Mouse (Mus musculus) effector memory CD4-positive, alpha-beta T cell, adult 5 months (primary cell): ENCODE measurements around the gene Olfr1359. TPM values are rescaled to one million over a fixed set of nuclear protein-coding genes. Genes with fewer than 3 reads are reported as not detected.

Experiments
- polyA plus RNA-seq: library from polyadenylated mRNA; unstranded; fragments of 100-300 nt; shearing (Covaris generic); gene quantifications from one replicate; pipeline ENCODE4 v1.2.1, GENCODE M21; 2017

Gene Olfr1359
- polyA plus RNA-seq: not detected

DNA sequence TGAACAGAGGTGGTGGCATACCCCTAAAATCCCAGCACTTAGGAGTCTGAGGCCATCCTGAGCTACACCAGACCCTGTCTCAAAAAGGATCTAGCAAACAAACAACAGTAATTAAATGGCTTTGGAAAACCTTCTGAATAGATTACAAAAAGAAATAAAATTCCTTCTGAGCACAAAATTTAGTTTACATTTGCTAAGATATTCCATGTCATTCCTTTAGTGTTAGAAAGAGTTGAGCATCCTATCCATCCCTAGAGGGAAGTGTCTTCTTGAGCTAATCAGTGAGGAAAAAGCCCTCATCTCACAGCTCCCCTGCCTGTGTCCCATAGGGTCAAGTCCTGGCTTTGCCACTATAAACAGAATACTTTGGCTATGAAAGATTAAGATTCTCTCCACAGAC, at the start of gene Olfr1359:
Gene Olfr1359 (plus strand): TSS at position 301 of the 400 bp plus-strand sequence.

DNA sequence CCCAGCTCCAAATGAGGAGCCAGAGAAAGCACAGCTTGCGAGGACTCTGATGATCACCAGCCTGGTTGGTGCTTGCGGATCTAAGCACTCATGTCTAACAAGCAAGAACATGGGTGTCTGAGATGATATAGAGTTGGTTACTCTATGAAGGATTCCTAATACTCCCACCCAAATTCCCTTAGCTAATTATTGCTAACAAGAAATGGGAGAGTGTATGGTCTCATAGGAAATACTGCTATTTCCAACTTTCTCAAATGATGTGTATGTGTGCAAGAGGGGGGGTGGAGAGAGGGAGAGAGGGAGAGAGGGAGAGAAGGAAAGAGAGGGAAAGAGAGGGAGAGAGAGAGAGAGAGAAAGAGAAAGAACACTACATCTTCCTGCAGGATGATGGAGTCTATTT, 34.6 kb upstream of the Olfr1359 start, which contains the start of gene Olfr1361:
Gene Olfr1361 (minus strand): TSS at position 101 of the 400 bp plus-strand sequence.

DNA sequence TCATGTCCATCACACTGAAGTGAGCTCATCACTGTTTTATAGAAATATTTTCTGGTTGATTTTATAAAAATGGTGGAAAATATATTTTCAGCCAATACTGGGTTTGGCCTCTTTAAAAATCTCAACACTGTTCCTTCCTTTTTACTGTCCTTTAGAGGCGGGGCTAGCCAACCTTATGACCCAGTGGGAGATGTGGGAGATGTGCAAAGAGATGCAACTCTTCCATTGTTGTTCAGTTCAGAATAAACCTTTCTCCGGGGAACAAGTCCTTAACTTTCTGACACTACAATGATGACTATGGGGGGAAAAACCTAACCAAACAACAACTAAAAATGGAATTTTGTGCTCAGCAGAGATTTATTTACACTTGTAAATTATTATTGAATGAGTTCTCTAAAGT, 20.6 kb upstream of the Olfr1359 start, which contains the start of gene Olfr1360:
Gene Olfr1360 (minus strand): TSS at position 101 of the 400 bp plus-strand sequence.

DNA sequence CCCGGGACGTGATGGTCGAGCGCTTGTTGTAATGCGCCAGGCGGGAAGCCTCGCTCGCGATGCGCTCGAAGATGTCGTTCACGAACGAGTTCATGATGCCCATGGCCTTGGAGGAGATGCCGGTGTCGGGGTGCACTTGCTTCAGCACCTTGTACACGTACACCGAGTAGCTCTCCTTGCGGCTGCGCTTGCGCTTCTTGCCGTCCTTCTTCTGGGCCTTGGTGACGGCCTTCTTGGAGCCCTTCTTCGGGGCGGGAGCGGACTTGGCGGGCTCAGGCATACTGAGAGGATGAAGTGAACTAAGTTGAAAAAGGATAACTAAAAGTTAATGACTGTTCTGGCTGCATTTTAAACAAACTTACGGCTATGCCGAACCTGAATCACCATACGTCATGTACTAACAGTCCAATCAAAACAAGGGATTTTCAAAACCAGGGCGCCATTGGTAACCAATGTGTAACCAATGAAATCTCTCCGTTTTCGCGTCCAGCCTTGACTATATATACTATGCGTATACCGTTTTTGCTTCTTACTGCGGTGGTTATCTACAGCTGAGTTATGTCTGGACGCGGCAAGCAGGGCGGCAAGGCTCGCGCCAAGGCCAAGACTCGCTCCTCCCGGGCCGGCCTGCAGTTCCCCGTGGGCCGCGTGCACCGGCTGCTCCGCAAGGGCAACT, 18.1 kb downstream of the Olfr1359 start, which contains the start of the genes Hist1h2bl and Hist1h2ai:
Gene Hist1h2bl (minus strand): TSS at position 280 of the 676 bp plus-strand sequence.
Gene Hist1h2ai (plus strand): TSS at position 559 of the 676 bp plus-strand sequence.

DNA sequence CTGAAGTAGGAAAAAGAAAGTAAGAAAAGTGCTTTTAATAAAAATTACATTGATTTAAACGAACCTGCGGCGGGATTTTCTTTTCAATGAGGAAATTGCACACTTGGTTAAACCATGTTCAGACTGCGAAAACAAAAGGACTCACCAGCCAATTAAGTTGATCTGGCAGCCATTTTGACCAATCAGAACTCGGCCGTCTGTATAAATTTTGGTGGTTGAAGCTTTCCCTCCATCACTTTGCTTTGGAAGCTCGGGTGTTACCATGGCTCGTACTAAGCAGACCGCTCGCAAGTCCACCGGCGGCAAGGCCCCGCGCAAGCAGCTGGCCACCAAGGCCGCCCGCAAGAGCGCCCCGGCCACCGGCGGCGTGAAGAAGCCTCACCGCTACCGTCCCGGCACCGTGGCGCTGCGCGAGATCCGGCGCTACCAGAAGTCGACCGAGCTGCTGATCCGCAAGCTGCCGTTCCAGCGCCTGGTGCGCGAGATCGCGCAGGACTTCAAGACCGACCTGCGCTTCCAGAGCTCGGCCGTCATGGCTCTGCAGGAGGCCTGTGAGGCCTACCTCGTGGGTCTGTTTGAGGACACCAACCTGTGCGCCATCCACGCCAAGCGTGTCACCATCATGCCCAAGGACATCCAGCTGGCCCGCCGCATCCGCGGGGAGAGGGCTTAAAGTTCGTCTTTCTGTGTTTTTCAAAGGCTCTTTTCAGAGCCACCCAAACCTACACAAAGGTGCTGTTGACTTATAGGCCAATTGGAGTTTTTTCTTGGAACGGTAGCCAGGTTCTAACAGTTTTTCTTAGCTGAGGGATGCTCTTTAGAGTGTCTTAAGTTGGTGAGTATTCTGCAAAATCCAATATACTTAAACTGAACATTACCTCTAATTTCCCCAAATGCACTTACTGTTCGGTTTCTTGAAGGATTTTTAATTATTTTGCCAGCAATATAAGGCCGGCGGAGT, 19.8 kb downstream of the Olfr1359 start, which contains the start of gene Hist1h3h:
Gene Hist1h3h (plus strand): TSS at position 263 of the 961 bp plus-strand sequence.

DNA sequence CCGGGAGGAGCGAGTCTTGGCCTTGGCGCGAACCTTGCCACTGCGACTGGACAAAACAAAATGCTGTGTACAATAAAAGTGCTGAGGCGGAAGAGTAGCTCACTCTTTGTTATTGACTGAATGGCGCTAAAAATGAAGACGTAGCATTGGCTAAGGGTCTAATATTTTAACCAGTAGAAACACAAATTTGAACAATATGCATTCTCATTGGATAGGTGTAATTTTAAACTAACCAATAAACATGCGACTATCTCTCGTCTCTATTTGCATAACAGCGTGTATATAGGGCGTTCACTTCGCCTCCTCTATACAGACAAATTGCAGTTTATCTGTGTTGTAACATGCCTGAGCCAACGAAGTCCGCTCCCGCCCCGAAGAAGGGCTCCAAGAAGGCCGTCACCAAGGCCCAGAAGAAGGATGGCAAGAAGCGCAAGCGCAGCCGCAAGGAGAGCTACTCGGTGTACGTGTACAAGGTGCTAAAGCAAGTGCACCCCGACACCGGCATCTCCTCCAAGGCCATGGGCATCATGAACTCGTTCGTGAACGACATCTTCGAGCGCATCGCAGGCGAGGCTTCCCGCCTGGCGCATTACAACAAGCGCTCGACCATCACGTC, 24.0 kb downstream of the Olfr1359 start, which contains the start of gene Hist1h2bm:
Gene Hist1h2bm (plus strand): TSS at position 288 of the 616 bp plus-strand sequence.

DNA sequence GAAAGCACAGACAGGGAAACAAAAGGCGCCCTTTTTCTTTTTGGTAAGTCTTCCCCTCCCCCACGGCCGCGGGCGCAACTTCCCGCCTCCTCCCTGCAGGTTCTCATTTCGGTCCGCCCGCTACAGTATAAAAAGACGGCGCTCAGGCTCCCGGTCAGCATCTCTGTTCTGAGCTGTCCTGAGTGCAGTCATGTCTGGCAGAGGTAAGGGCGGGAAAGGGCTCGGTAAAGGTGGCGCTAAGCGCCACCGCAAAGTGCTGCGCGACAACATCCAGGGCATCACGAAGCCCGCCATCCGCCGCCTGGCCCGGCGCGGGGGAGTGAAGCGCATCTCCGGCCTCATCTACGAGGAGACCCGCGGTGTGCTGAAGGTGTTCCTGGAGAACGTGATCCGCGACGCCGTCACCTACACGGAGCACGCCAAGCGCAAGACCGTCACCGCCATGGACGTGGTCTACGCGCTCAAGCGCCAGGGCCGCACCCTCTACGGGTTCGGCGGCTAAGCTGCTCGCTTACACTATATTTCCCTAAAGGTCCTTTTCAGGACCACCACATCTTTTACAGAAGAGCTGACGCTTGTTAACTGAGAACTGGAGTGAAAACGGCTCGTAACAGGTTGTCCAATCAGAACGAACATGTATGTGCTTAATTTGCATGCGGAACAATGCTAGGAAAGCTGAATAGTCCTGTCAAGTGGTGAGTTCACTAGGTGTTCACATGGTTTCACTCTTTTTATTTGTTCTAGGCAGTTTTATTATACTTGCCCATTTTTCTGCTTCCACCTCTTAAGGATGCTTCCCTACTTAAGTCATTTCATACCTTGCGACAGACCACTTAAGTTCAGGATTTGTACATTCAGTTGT, 37.2 kb downstream of the Olfr1359 start, which contains the start of gene Hist1h4j:
Gene Hist1h4j (plus strand): TSS at position 159 of the 862 bp plus-strand sequence.

DNA sequence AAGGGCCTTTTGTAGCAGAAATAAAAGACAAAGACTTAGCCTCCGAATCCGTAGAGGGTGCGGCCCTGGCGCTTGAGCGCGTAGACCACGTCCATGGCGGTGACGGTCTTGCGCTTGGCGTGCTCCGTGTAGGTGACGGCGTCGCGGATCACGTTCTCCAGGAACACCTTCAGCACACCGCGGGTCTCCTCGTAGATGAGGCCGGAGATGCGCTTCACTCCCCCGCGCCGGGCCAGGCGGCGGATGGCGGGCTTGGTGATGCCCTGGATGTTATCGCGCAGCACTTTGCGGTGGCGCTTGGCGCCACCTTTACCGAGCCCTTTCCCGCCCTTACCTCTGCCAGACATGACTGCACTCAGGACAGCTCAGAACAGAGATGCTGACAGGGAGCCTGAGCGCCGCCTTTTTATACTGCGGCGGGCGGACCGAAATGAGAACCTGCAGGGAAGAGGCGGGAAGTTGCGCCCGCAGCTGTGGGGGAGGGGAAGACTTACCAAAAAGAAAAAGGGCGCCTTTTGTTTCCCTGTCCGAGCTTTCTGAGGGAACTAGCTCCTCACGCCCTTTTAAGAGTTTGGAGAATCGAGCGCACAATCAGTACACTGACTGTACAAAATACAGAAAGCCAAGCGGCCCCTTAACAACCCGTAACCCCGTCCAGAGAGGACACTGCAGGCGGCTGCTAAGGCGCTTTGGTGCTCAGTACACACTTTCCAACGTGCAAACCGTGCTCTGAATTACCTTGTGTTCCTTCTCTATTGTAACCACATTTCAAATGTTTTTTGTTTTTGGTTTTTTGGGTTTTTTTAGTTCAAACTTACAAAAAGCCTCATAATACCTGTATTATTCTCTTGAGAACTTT, 52.5 kb downstream of the Olfr1359 start, which contains the start of gene Hist1h4k:
Gene Hist1h4k (minus strand): TSS at position 347 of the 859 bp plus-strand sequence.

DNA sequence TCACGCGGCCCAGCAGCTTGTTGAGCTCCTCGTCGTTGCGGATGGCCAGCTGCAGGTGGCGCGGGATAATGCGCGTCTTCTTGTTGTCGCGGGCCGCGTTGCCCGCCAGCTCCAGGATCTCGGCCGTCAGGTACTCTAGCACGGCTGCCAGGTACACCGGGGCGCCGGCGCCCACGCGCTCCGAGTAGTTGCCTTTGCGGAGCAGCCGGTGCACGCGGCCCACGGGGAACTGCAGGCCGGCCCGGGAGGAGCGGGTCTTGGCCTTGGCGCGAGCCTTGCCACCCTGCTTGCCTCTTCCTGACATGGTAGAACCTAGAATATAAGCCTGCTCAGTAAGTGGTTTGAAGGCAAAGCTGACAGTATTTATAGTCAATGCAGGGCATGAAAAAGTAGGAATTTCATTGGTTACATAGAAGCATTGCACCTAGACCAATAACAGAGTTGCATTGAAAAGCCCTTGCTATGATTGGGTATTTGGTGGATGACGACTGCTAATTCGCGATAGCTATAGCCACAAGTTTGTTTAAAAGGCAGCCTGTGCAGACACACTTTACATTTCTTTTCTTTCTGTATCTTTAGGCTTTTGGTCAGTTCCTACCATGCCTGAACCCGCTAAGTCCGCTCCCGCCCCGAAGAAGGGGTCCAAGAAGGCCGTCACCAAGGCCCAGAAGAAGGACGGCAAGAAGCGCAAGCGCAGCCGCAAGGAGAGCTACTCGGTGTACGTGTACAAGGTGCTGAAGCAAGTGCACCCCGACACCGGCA, 55.8 kb downstream of the Olfr1359 start, which contains the start of the genes Hist1h2ak and Hist1h2bn:
Gene Hist1h2ak (minus strand): TSS at position 304 of the 762 bp plus-strand sequence.
Gene Hist1h2bn (plus strand): TSS at position 600 of the 762 bp plus-strand sequence.

Other genes with a start within 250 kb of the Olfr1359 start
- 7.0 TPM for gene Zscan26, start 244.4 kb upstream of the Olfr1359 start, polyA plus RNA-seq
- gene Nkapl, start 229.6 kb upstream of the Olfr1359 start, polyA plus RNA-seq: not detected
- gene Zkscan4, start 219.2 kb upstream of the Olfr1359 start, polyA plus RNA-seq: not detected
- gene Gm10065, start 218.7 kb upstream of the Olfr1359 start, polyA plus RNA-seq: not detected
- gene AK157302, start 202.9 kb upstream of the Olfr1359 start, polyA plus RNA-seq: 0.20 TPM
- gene Gm11273, start 196.7 kb upstream of the Olfr1359 start, polyA plus RNA-seq: 5.8 TPM
- 3.2 TPM for gene Zkscan8, start 167.0 kb upstream of the Olfr1359 start, polyA plus RNA-seq
- gene Olfr1366, start 155.3 kb upstream of the Olfr1359 start, polyA plus RNA-seq: not detected
- gene Olfr1535, start 138.2 kb upstream of the Olfr1359 start, polyA plus RNA-seq: not detected
- gene Olfr1364, start 116.4 kb upstream of the Olfr1359 start, polyA plus RNA-seq: not detected
- not detected for gene Olfr1362, start 84.1 kb upstream of the Olfr1359 start, polyA plus RNA-seq
- gene Olfr11, start 55.6 kb upstream of the Olfr1359 start, polyA plus RNA-seq: not detected
- not detected for gene Olfr1361, start 34.7 kb upstream of the Olfr1359 start, polyA plus RNA-seq
- not detected for gene Olfr1360, start 20.7 kb upstream of the Olfr1359 start, polyA plus RNA-seq
- gene Hist1h2bl, start 18.0 kb downstream of the Olfr1359 start, polyA plus RNA-seq: not detected
- not detected for gene Hist1h2ai, start 18.3 kb downstream of the Olfr1359 start, polyA plus RNA-seq
- gene Hist1h3h, start 19.5 kb downstream of the Olfr1359 start, polyA plus RNA-seq: not detected
- not detected for gene Hist1h2bm, start 23.9 kb downstream of the Olfr1359 start, polyA plus RNA-seq
- not detected for gene Hist1h4j, start 37.0 kb downstream of the Olfr1359 start, polyA plus RNA-seq
- not detected for gene Hist1h4k, start 52.4 kb downstream of the Olfr1359 start, polyA plus RNA-seq
- not detected for gene Hist1h2ak, start 55.7 kb downstream of the Olfr1359 start, polyA plus RNA-seq
- gene Hist1h2bn, start 56.0 kb downstream of the Olfr1359 start, polyA plus RNA-seq: 1.1 TPM
- gene Hist1h1b, start 82.5 kb downstream of the Olfr1359 start, polyA plus RNA-seq: 0.70 TPM
- gene Hist1h3i, start 85.3 kb downstream of the Olfr1359 start, polyA plus RNA-seq: 2.5 TPM
- gene Hist1h2an, start 89.1 kb downstream of the Olfr1359 start, polyA plus RNA-seq: not detected
- not detected for gene Hist1h2bp, start 89.3 kb downstream of the Olfr1359 start, polyA plus RNA-seq
- gene Hist1h2bq, start 112.1 kb downstream of the Olfr1359 start, polyA plus RNA-seq: 4.2 TPM
- 3.7 TPM for gene Hist1h2ao, start 112.4 kb downstream of the Olfr1359 start, polyA plus RNA-seq
- gene Hist1h4m, start 113.6 kb downstream of the Olfr1359 start, polyA plus RNA-seq: 31.4 TPM
- gene Hist1h4n, start 134.1 kb downstream of the Olfr1359 start, polyA plus RNA-seq: 21.6 TPM
- gene Hist1h2ap, start 135.4 kb downstream of the Olfr1359 start, polyA plus RNA-seq: 37.5 TPM
- 3.9 TPM for gene Hist1h2br, start 135.6 kb downstream of the Olfr1359 start, polyA plus RNA-seq
- 0.39 TPM for gene Zfp184, start 247.0 kb downstream of the Olfr1359 start, polyA plus RNA-seq